Mouse (Mus musculus): ENCODE data around the gene Rab31.

Rab31 gene

GRCm38 (mm10) chr17:65737175-65737574, 35.4 kb downstream of the Rab31 start:
- no peak for DNase-seq

- DNase-seq = no peak
Measured at GRCm38 (mm10) chr17:65735088-65735487, 37.5 kb downstream of the Rab31 start.

- no peak for DNase-seq
Measured at GRCm38 (mm10) chr17:65732666-65733065, 39.9 kb downstream of the Rab31 start.

- no peak for DNase-seq
Measured at GRCm38 (mm10) chr17:65731710-65732109, 40.8 kb downstream of the Rab31 start.

GRCm38 (mm10) chr17:65729945-65730741, 42.4 kb downstream of the Rab31 start:
- DNase-seq = no peak

GRCm38 (mm10) chr17:65726755-65727154, 45.8 kb downstream of the Rab31 start:
- no peak for DNase-seq

- DNase-seq = no peak
Measured at GRCm38 (mm10) chr17:65726274-65726673, 46.3 kb downstream of the Rab31 start.

GRCm38 (mm10) chr17:65725814-65726213, 46.7 kb downstream of the Rab31 start:
- no peak for DNase-seq

GRCm38 (mm10) chr17:65725381-65725780, 47.2 kb downstream of the Rab31 start:
- no peak for DNase-seq

- no peak for DNase-seq
Measured at GRCm38 (mm10) chr17:65724254-65724653, 48.3 kb downstream of the Rab31 start.

- no peak for DNase-seq
Measured at GRCm38 (mm10) chr17:65723633-65724032, 48.9 kb downstream of the Rab31 start.

- no peak for DNase-seq
Measured at GRCm38 (mm10) chr17:65721330-65721729, 51.2 kb downstream of the Rab31 start.

GRCm38 (mm10) chr17:65719826-65720225, 52.7 kb downstream of the Rab31 start:
- no peak for DNase-seq

GRCm38 (mm10) chr17:65718578-65718977, 54.0 kb downstream of the Rab31 start:
- DNase-seq = no peak

- DNase-seq = no peak
Measured at GRCm38 (mm10) chr17:65717658-65718199, 54.8 kb downstream of the Rab31 start.

- no peak for DNase-seq
Measured at GRCm38 (mm10) chr17:65714060-65714459, 58.5 kb downstream of the Rab31 start.

- DNase-seq = no peak
Measured at GRCm38 (mm10) chr17:65712861-65713535, 59.6 kb downstream of the Rab31 start.

GRCm38 (mm10) chr17:65711779-65712178, 60.8 kb downstream of the Rab31 start:
- DNase-seq = no peak

GRCm38 (mm10) chr17:65710576-65710975, 62.0 kb downstream of the Rab31 start:
- DNase-seq = no peak

- DNase-seq = peak; percentile 63
Measured at GRCm38 (mm10) chr17:65706220-65706619, 66.3 kb downstream of the Rab31 start.

GRCm38 (mm10) chr17:65703527-65704391, 68.8 kb downstream of the Rab31 start:
- DNase-seq = no peak

- DNase-seq = peak; percentile 66
Measured at GRCm38 (mm10) chr17:65701797-65702566, 70.6 kb downstream of the Rab31 start.

All from right cerebral cortex, adult 18-20 months (tissue).